Mouse (Mus musculus): Measurements from ENCODE around the gene Lztr1. TPM values are rescaled to one million over a fixed set of nuclear protein-coding genes. Genes with fewer than 3 reads are reported as not detected.

Lztr1 gene
- 55.0 TPM for polyA plus RNA-seq (2014; fragmentation: Illumina TruSeq; extraction: RNeasy Lipid Tissue Mini Kit (QIAGEN cat#74804); ENCODE audit: low read depth, low replicate concordance)

GRCm38 (mm10) chr16:17508546-17509239 is at the start of gene Lztr1:
TSS of gene Lztr1 (plus strand) at chr16:17508688.

GRCm38 (mm10) chr16:17489469-17490111 is 18.9 kb upstream of the Lztr1 start, which contains the start of gene Aifm3:
TSS of gene Aifm3 (plus strand) at chr16:17489611.

GRCm38 (mm10) chr16:17530640-17531288 is 22.3 kb downstream of the Lztr1 start, which contains the start of gene Thap7:
TSS of gene Thap7 (minus strand) at chr16:17531136.

GRCm38 (mm10) chr16:17561128-17561750 is 52.8 kb downstream of the Lztr1 start, which contains the start of gene Lrrc74b:
TSS of gene Lrrc74b (minus strand) at chr16:17561247.

GRCm38 (mm10) chr16:17561751-17562208 is 53.3 kb downstream of the Lztr1 start, which contains the start of gene P2rx6:
TSS of gene P2rx6 (plus strand) at chr16:17561885.

Other genes with a start within 250 kb of the Lztr1 start
- 25.0 TPM for gene Tmem191c, start 232.6 kb upstream of the Lztr1 start, polyA plus RNA-seq (2014; fragmentation: Illumina TruSeq; extraction: RNeasy Lipid Tissue Mini Kit (QIAGEN cat#74804); ENCODE audit: low read depth, low replicate concordance)
- not detected for gene Serpind1, start 177.3 kb upstream of the Lztr1 start, polyA plus RNA-seq (2014; fragmentation: Illumina TruSeq; extraction: RNeasy Lipid Tissue Mini Kit (QIAGEN cat#74804); ENCODE audit: low read depth, low replicate concordance)
- 29.0 TPM for gene Snap29, start 102.7 kb upstream of the Lztr1 start, polyA plus RNA-seq (2014; fragmentation: Illumina TruSeq; extraction: RNeasy Lipid Tissue Mini Kit (QIAGEN cat#74804); ENCODE audit: low read depth, low replicate concordance)
- 71.9 TPM for gene Pi4ka, start 102.4 kb upstream of the Lztr1 start, polyA plus RNA-seq (2014; fragmentation: Illumina TruSeq; extraction: RNeasy Lipid Tissue Mini Kit (QIAGEN cat#74804); ENCODE audit: low read depth, low replicate concordance)
- gene Crkl, start 56.7 kb upstream of the Lztr1 start, polyA plus RNA-seq (2014; fragmentation: Illumina TruSeq; extraction: RNeasy Lipid Tissue Mini Kit (QIAGEN cat#74804); ENCODE audit: low read depth, low replicate concordance), result 16.4 TPM
- 2.9 TPM for gene Aifm3, start 19.1 kb upstream of the Lztr1 start, polyA plus RNA-seq (2014; fragmentation: Illumina TruSeq; extraction: RNeasy Lipid Tissue Mini Kit (QIAGEN cat#74804); ENCODE audit: low read depth, low replicate concordance)
- gene Thap7, start 22.4 kb downstream of the Lztr1 start, polyA plus RNA-seq (2014; fragmentation: Illumina TruSeq; extraction: RNeasy Lipid Tissue Mini Kit (QIAGEN cat#74804); ENCODE audit: low read depth, low replicate concordance), result 30.0 TPM
- 10.0 TPM for gene Lrrc74b, start 52.6 kb downstream of the Lztr1 start, polyA plus RNA-seq (2014; fragmentation: Illumina TruSeq; extraction: RNeasy Lipid Tissue Mini Kit (QIAGEN cat#74804); ENCODE audit: low read depth, low replicate concordance)
- gene P2rx6, start 53.2 kb downstream of the Lztr1 start, polyA plus RNA-seq (2014; fragmentation: Illumina TruSeq; extraction: RNeasy Lipid Tissue Mini Kit (QIAGEN cat#74804); ENCODE audit: low read depth, low replicate concordance), result 6.1 TPM
- gene Slc7a4, start 74.5 kb downstream of the Lztr1 start, polyA plus RNA-seq (2014; fragmentation: Illumina TruSeq; extraction: RNeasy Lipid Tissue Mini Kit (QIAGEN cat#74804); ENCODE audit: low read depth, low replicate concordance), result 113 TPM
- gene Smpd4, start 110.7 kb downstream of the Lztr1 start, polyA plus RNA-seq (2014; fragmentation: Illumina TruSeq; extraction: RNeasy Lipid Tissue Mini Kit (QIAGEN cat#74804); ENCODE audit: low read depth, low replicate concordance), result 28.5 TPM
- 17.6 TPM for gene Ccdc74a, start 137.8 kb downstream of the Lztr1 start, polyA plus RNA-seq (2014; fragmentation: Illumina TruSeq; extraction: RNeasy Lipid Tissue Mini Kit (QIAGEN cat#74804); ENCODE audit: low read depth, low replicate concordance)
- gene Med15, start 224.2 kb downstream of the Lztr1 start, polyA plus RNA-seq (2014; fragmentation: Illumina TruSeq; extraction: RNeasy Lipid Tissue Mini Kit (QIAGEN cat#74804); ENCODE audit: low read depth, low replicate concordance), result 54.6 TPM